Mouse (Mus musculus): ENCODE measurements at regions not wholly inside any gene's neighbourhood (a gene's known extent, or its start where the extent isn't known, plus 50 kb on each side); places are given as distances from the start of the nearest gene placed in this dataset.
A peak's percentile ranks its signal among the peaks of the same experiment; 100 is the strongest.

DNA sequence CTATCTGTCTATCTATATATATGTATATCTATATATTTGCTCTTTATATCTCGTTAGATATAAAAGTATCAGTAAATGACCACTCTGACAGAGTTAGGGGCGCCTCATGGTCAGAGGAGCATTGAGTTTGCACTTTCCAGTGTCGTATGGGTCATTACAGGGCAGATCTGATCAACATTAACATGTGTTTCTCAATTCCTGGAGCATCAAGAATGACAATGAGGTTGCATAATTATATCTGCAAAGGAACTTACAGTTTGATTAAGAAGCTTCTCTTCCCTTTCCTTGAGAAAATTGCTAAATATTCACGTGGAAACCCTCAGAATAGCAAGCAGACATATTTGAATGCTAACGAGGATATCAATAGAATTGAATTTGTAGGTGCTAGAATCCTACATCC lies 158.6 kb downstream of the Gm11146 start:
- H3K4me3 ChIP-seq (ENCODE audit: low read depth, low read length): no peak overlapping the region
- no peak overlapping the region for H3K4me2 ChIP-seq (ENCODE audit: low read depth, low read length)
- peaks cover 12% of the 10 kb centered on the region; the same call in 1 of the 2 replicates for H3K4me1 ChIP-seq (ENCODE audit: control insufficient read depth, insufficient read depth, low read length)
- 65% methylated on average over 5 of the region's 5 CpGs for WGBS
- no peak overlapping the region for H3K9ac ChIP-seq (replicated peaks; ENCODE audit: low read depth, low read length)
- peak overlapping the region; percentile 13; the same call in 1 of the 2 replicates for H3K27ac ChIP-seq (ENCODE audit: low read depth, low read length)
- no peaks in the 10 kb centered on the region for H3K9me3 ChIP-seq (ENCODE audit: control insufficient read depth, low read length)
- no peaks in the 10 kb centered on the region for H3K36me3 ChIP-seq (ENCODE audit: control insufficient read depth, insufficient read depth, low read length)
- ATAC-seq (ENCODE audit: low read depth): no peak
- no peaks in the 10 kb centered on the region for H3K27me3 ChIP-seq (ENCODE audit: control insufficient read depth, insufficient read depth, low read length)

DNA sequence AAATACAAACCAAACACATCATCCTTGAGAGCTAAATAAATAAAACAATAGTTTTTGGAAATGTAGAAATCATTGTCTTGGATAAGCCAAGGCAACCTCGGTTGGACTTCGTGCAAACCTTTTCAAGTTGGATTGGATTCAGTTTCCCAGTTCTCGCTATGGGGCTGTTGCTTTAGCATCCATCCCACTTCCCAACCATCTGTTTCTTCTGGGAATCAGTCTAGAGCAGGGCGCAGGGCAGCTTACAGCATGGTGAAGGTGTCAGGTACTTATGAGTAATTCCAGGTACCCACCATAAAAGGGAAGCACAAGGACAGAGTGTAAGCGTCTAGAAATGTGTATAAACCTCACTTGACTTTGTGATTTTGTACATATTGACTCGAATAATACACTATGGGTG lies 159.0 kb downstream of the Gm11146 start:
- 92% methylated on average over 6 of the region's 6 CpGs for WGBS
- peaks cover 12% of the 10 kb centered on the region; the same call in 1 of the 2 replicates for H3K4me1 ChIP-seq (ENCODE audit: control insufficient read depth, insufficient read depth, low read length)
- H3K27ac ChIP-seq (ENCODE audit: low read depth, low read length): no peak overlapping the region
- no peak overlapping the region for H3K4me3 ChIP-seq (ENCODE audit: low read depth, low read length)
- H3K9ac ChIP-seq (replicated peaks; ENCODE audit: low read depth, low read length): no peak overlapping the region
- ATAC-seq (ENCODE audit: low read depth): no peak
- H3K9me3 ChIP-seq (ENCODE audit: control insufficient read depth, low read length): no peaks in the 10 kb centered on the region
- no peaks in the 10 kb centered on the region for H3K36me3 ChIP-seq (ENCODE audit: control insufficient read depth, insufficient read depth, low read length)
- no peak overlapping the region for H3K4me2 ChIP-seq (ENCODE audit: low read depth, low read length)
- no peaks in the 10 kb centered on the region for H3K27me3 ChIP-seq (ENCODE audit: control insufficient read depth, insufficient read depth, low read length)

DNA sequence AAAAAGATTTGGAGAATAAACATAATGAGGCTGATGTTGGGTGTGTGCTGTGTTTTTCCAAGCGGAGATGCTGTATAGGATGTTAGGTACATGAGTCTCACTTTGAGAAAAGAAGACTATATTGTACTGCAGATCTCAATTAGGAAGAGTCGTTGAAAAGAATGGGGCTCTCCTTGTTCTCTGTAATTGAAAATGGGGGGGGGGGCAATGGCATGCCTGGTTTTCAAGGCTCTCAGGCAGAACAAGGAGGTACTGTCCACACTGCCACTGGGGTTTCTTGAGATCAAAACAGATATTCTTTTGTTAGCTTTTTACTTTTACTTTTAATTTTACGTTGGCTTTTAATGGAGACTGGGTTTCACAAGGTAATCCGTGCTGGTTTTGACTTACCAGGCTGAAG lies 170.5 kb downstream of the Gm11146 start:
- WGBS: 53% methylated on average over 4 of the region's 4 CpGs
- Histone ChIP-seq H3K27me3 (ENCODE audit: control insufficient read depth, insufficient read depth, low read length) (no peaks in the 10 kb centered on the region), H3K4me1 (ENCODE audit: control insufficient read depth, insufficient read depth, low read length) (peaks cover 6% of the 10 kb centered on the region), H3K4me3 (ENCODE audit: low read depth, low read length) (no peak overlapping the region), H3K9ac (replicated peaks; ENCODE audit: low read depth, low read length) (no peak overlapping the region), H3K27ac (ENCODE audit: low read depth, low read length) (peak overlapping the region; percentile 52; the same call in 1 of the 2 replicates), H3K36me3 (ENCODE audit: control insufficient read depth, insufficient read depth, low read length) (no peaks in the 10 kb centered on the region), H3K9me3 (ENCODE audit: control insufficient read depth, low read length) (no peaks in the 10 kb centered on the region), H3K4me2 (ENCODE audit: low read depth, low read length) (0 out of 2 replicates have a peak overlapping the region, but pooled peaks have one; percentile 2)
- peak; percentile 50; the same call in 1 of the 2 replicates for ATAC-seq (ENCODE audit: low read depth)

GRCm38 (mm10) chr16:77422385-77423363 lies 179.2 kb downstream of the Gm11146 start:
- no peak for ATAC-seq (ENCODE audit: low read depth)
- Histone ChIP-seq H3K27me3 (ENCODE audit: control insufficient read depth, insufficient read depth, low read length) (no peaks in the 10 kb centered on the region), H3K9me3 (ENCODE audit: control insufficient read depth, low read length) (no peaks in the 10 kb centered on the region), H3K4me2 (ENCODE audit: low read depth, low read length) (peak overlapping the region; percentile 70), H3K27ac (ENCODE audit: low read depth, low read length) (peak overlapping the region; percentile 98), H3K36me3 (ENCODE audit: control insufficient read depth, insufficient read depth, low read length) (no peaks in the 10 kb centered on the region), H3K4me3 (ENCODE audit: low read depth, low read length) (peak overlapping the region; percentile 61), H3K9ac (replicated peaks; ENCODE audit: low read depth, low read length) (peak overlapping the region; percentile 90), H3K4me1 (ENCODE audit: control insufficient read depth, insufficient read depth, low read length) (peaks cover 4% of the 10 kb centered on the region)
- WGBS: 9% methylated on average over 12 of the region's 12 CpGs

DNA sequence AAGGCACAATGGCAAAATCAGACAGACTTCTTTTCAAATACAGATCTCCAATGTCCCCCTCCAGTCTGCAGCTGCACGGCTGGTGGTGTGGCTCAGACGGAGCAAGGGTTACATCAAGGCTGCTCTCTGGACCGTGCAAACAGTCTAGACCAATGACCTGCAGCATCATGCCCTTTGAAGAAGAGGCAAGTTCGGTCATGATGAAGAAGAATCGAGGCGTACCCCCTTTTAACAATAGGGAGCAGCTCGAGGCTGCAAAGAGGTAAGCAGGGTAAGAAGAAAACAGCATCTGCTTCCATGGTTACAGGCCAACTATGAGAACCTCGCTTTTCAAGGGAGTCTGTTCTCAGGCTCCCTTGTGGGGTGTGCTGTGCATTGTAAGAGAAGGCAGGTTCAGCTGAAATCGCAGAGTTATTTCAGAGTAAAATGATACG lies 180.3 kb downstream of the Gm11146 start:
- no peaks in the 10 kb centered on the region for H3K27me3 ChIP-seq (ENCODE audit: control insufficient read depth, insufficient read depth, low read length)

GRCm38 (mm10) chr16:77421001-77421400 lies 180.9 kb downstream of the Gm11146 start:
- H3K4me2 ChIP-seq (ENCODE audit: low read depth, low read length): peak overlapping the region; percentile 70
- 12% methylated on average over 6 of the region's 6 CpGs for WGBS
- peak overlapping the region; percentile 90 for H3K9ac ChIP-seq (replicated peaks; ENCODE audit: low read depth, low read length)
- no peaks in the 10 kb centered on the region for H3K36me3 ChIP-seq (ENCODE audit: control insufficient read depth, insufficient read depth, low read length)
- H3K27me3 ChIP-seq (ENCODE audit: control insufficient read depth, insufficient read depth, low read length): no peaks in the 10 kb centered on the region
- peak overlapping the region; percentile 98 for H3K27ac ChIP-seq (ENCODE audit: low read depth, low read length)
- no peaks in the 10 kb centered on the region for H3K4me1 ChIP-seq (ENCODE audit: control insufficient read depth, insufficient read depth, low read length)
- H3K9me3 ChIP-seq (ENCODE audit: control insufficient read depth, low read length): no peaks in the 10 kb centered on the region
- no peak for ATAC-seq (ENCODE audit: low read depth)
- H3K4me3 ChIP-seq (ENCODE audit: low read depth, low read length): peak overlapping the region; percentile 61

More for the DNA sequence above, 180.3 kb downstream of the Gm11146 start:
- Histone ChIP-seq H3K4me2 (ENCODE audit: low read depth, low read length) (peak overlapping the region; percentile 70), H3K4me1 (ENCODE audit: control insufficient read depth, insufficient read depth, low read length) (peaks cover 2% of the 10 kb centered on the region), H3K36me3 (ENCODE audit: control insufficient read depth, insufficient read depth, low read length) (no peaks in the 10 kb centered on the region), H3K9me3 (ENCODE audit: control insufficient read depth, low read length) (no peaks in the 10 kb centered on the region), H3K4me3 (ENCODE audit: low read depth, low read length) (peak overlapping the region; percentile 61), H3K9ac (replicated peaks; ENCODE audit: low read depth, low read length) (peak overlapping the region; percentile 90), H3K27ac (ENCODE audit: low read depth, low read length) (peak overlapping the region; percentile 98)
- ATAC-seq (ENCODE audit: low read depth): peak; percentile 90
- WGBS: 2% methylated on average over 10 of the region's 10 CpGs

DNA sequence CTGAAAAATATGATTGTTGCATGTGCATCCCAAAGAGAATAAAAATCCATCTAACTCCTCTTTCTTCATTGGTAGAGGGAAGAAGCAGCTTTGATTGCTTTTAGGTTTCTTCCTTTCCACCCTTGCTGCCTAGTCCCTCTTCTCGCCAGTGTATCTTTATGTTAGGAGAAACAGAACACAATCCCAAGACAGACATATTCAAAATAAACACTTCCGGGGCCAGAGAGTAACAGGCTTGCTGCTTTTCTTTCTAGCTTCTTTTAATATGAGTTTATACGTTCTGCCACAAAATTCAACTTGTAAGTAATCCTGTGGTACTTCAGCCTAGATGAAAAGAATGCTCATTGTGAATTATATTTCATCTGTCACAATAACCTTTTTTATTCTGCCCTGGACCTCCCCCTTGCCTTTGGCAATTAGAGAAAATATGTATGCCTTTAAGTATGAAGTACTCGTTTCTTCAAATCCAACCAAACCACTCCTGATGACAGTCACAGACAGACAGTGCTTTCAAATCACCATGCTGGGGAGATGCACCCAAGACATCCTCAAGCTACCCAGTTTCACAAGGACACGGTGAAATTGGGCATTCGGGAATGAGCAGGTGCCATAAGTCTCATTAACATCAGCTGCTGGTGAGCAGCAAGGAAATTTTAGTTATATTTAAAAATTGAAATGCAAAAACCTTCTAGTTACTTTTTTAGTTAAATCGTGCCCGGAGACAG lies 181.6 kb downstream of the Gm11146 start:
- H3K27ac ChIP-seq (ENCODE audit: low read depth, low read length): peak overlapping the region; percentile 97
- 15% methylated on average over 8 of the region's 8 CpGs for WGBS
- no peak for ATAC-seq (ENCODE audit: low read depth)
- no peaks in the 10 kb centered on the region for H3K36me3 ChIP-seq (ENCODE audit: control insufficient read depth, insufficient read depth, low read length)
- no peaks in the 10 kb centered on the region for H3K9me3 ChIP-seq (ENCODE audit: control insufficient read depth, low read length)
- H3K9ac ChIP-seq (replicated peaks; ENCODE audit: low read depth, low read length): peak overlapping the region; percentile 90
- H3K4me1 ChIP-seq (ENCODE audit: control insufficient read depth, insufficient read depth, low read length): no peaks in the 10 kb centered on the region
- H3K27me3 ChIP-seq (ENCODE audit: control insufficient read depth, insufficient read depth, low read length): no peaks in the 10 kb centered on the region
- peak overlapping the region; percentile 61 for H3K4me3 ChIP-seq (ENCODE audit: low read depth, low read length)
- peak overlapping the region; percentile 70 for H3K4me2 ChIP-seq (ENCODE audit: low read depth, low read length)

DNA sequence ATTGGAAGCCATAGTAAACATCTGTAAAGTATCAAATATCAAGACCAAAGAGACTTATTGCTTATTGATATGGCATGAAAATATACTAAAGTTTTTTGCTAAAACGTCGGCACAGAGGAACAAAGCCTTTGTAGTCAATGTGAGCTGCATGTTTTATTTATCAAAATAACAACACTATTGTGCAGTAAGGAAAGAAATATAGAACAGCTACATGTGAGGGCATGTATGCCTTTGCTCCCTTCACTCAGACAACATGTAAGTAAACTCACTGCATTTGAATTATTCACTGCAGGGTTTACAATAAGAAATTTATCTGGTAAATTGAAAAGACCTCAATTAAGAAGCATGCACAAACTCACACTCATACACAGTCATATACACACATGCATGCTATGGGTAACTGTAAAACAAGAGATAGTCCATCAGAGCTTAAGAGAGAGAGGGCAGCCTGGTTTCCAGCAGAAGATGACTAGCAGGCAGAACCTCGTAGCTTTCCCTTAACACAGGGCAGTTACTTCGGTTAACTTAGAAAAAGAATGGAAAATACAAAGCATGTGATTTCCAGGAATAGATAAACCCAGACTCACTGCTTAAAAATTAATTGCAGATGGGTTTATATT lies 182.7 kb downstream of the Gm11146 start:
- 5% methylated on average over 4 of the region's 4 CpGs for WGBS
- H3K9ac ChIP-seq (replicated peaks; ENCODE audit: low read depth, low read length): peak overlapping the region; percentile 90
- no peaks in the 10 kb centered on the region for H3K4me1 ChIP-seq (ENCODE audit: control insufficient read depth, insufficient read depth, low read length)
- no peaks in the 10 kb centered on the region for H3K27me3 ChIP-seq (ENCODE audit: control insufficient read depth, insufficient read depth, low read length)
- peak overlapping the region; percentile 61 for H3K4me3 ChIP-seq (ENCODE audit: low read depth, low read length)
- no peak for ATAC-seq (ENCODE audit: low read depth)
- no peaks in the 10 kb centered on the region for H3K36me3 ChIP-seq (ENCODE audit: control insufficient read depth, insufficient read depth, low read length)
- peak overlapping the region; percentile 80 for H3K4me2 ChIP-seq (ENCODE audit: low read depth, low read length)
- peak overlapping the region; percentile 98 for H3K27ac ChIP-seq (ENCODE audit: low read depth, low read length)
- no peaks in the 10 kb centered on the region for H3K9me3 ChIP-seq (ENCODE audit: control insufficient read depth, low read length)
